Mouse (Mus musculus) kidney, adult 2 months (tissue): ENCODE data around the gene Rem2.

Experiments
- CTCF ChIP-seq: fragments of 200-500 bp; conservative IDR thresholded peaks from 2 replicates; pipeline ENCODE4 v1.5.1; 2011; ENCODE audit warnings: low read depth, mild to moderate bottlenecking, control low read depth, low read length, moderate library complexity, mixed read lengths; ENCODE audit not compliant: insufficient read depth, insufficient read length
- POLR2A ChIP-seq: fragments of 200-500 bp; IDR thresholded peaks from one replicate; pipeline ENCODE4 v1.6.1; 2011; ENCODE audit warnings: low read depth, low read length, control low read depth

DNA sequence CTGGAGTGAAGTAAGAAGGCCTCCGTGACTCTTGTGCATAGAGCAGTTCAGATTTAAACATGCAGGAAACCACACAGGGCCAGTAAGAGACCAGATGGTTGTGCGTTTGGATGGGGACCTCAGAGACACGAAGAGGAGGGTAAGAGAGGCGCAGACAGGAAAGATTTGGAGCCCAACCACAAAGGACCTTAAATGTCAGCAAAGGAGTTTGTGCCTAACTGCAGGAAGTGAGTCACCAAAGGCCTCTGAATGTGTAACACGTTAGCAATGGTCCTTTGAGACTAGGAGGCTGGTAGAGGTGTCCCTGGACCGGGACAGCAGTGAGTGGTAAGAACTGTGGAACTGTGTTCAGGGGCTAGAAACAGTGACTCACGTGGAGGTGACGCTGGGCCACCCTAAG, 5.5 kb downstream of the Rem2 start:
- no peak for TF ChIP-seq CTCF
- TF ChIP-seq POLR2A, result no peak
